Mouse (Mus musculus): ENCODE measurements around the gene Phip.

Phip gene

GRCm38 (mm10) chr9:82867698-82868097, 107.6 kb downstream of the Phip start:
- no peak for DNase-seq

- no peak for DNase-seq
These were observed 109.2 kb downstream of the Phip start for GRCm38 (mm10) chr9:82866121-82866520.

GRCm38 (mm10) chr9:82861775-82862430, 113.4 kb downstream of the Phip start:
- no peak for DNase-seq

GRCm38 (mm10) chr9:82861316-82861715, 114.0 kb downstream of the Phip start:
- no peak for DNase-seq

- DNase-seq, result no peak
These were observed 114.5 kb downstream of the Phip start for GRCm38 (mm10) chr9:82860805-82861204.

GRCm38 (mm10) chr9:82856241-82856640, 119.1 kb downstream of the Phip start:
- DNase-seq, result no peak

- peak; percentile 39 for DNase-seq
These were observed 120.2 kb downstream of the Phip start for GRCm38 (mm10) chr9:82854973-82855614.

GRCm38 (mm10) chr9:82854040-82854439, 121.3 kb downstream of the Phip start:
- DNase-seq, result peak; percentile 32

GRCm38 (mm10) chr9:82842671-82843070, 132.6 kb downstream of the Phip start:
- no peak for DNase-seq

GRCm38 (mm10) chr9:82835921-82836320, 139.4 kb downstream of the Phip start:
- DNase-seq, result no peak

- no peak for DNase-seq
These were observed 143.4 kb downstream of the Phip start for GRCm38 (mm10) chr9:82831891-82832290.

- DNase-seq, result peak; percentile 92
These were observed 145.5 kb downstream of the Phip start for GRCm38 (mm10) chr9:82829693-82830430.

- DNase-seq, result no peak
These were observed 146.2 kb downstream of the Phip start, which contains the start of gene Irak1bp1 for GRCm38 (mm10) chr9:82829007-82829689. TSS of gene Irak1bp1 (plus strand) at chr9:82829540.

- no peak for DNase-seq
These were observed 148.9 kb downstream of the Phip start for GRCm38 (mm10) chr9:82826426-82826825.
